Mouse (Mus musculus): Measurements from ENCODE around the gene Mtmr14. TPM values are rescaled to one million over a fixed set of nuclear protein-coding genes. Genes with fewer than 3 reads are reported as not detected.

Gene Mtmr14
- total RNA-seq, 4 experiments from 2014 or later = 14.5 to 22.9 (median 16.4) TPM

- DNase-seq (ENCODE audit: low spot score in 2 of 2) = no peak
These were observed 91.8 kb downstream of the Mtmr14 start for GRCm38 (mm10) chr6:113329396-113329795.

DNA sequence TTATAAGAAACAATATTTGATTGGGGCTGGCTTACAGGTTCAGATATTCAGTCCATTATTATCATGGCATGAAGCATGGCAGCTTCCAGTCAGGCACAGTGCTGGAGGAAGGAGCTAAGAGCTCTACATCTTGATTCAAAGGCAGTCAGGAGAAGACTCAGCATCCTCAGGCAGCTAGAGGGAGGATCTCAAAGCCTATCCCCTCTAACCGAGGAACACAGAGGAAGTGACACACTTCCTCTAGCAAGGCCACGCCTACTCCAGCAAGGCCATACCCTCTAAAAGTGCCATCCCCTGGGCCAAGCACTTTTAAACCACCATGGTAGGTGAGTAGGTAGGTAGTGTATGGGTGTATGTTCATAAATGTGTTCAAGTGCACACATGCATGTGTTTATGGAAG is 92.9 kb downstream of the Mtmr14 start:
- no peak for DNase-seq (ENCODE audit: low spot score in 2 of 2)

Other genes with a start within 250 kb of the Mtmr14 start
- 10 to 100 TPM; 25.3 to 30.8 (median 27.7) TPM for gene Thumpd3, start 191.6 kb upstream of the Mtmr14 start, total RNA-seq (2022)
- gene Setd5, start 160.5 kb upstream of the Mtmr14 start, total RNA-seq (2022) = 100 to 1,000 TPM; 107 to 112 (median 109) TPM
- gene Lhfpl4, start 42.5 kb upstream of the Mtmr14 start, total RNA-seq (2022) = 10 to 100 TPM; 80.5 to 86.0 (median 81.1) TPM
- 10 to 100 TPM; 66.7 to 78.5 (median 72.0) TPM for gene Cpne9, start 44.5 kb downstream of the Mtmr14 start, total RNA-seq (2022)
- gene Brpf1, start 69.3 kb downstream of the Mtmr14 start, total RNA-seq (2022) = 10 to 100 TPM; 30.0 to 32.9 (median 31.5) TPM
- gene Ogg1, start 89.1 kb downstream of the Mtmr14 start, total RNA-seq (2022) = 1 to 10 TPM; 7.5 to 9.3 (median 8.4) TPM
- gene Camk1, start 106.1 kb downstream of the Mtmr14 start, total RNA-seq (2022) = 100 to 1,000 TPM in 3 of 4 experiments, 10 to 100 TPM in 1; 82.6 to 107 (median 104) TPM
- gene Tada3, start 140.0 kb downstream of the Mtmr14 start, total RNA-seq (2022) = 10 to 100 TPM; 47.4 to 50.1 (median 47.8) TPM
- 100 to 1,000 TPM; 246 to 271 (median 263) TPM for gene Arpc4, start 140.3 kb downstream of the Mtmr14 start, total RNA-seq (2022)
- 10 to 100 TPM in 3 of 4 experiments, 1 to 10 TPM in 1; 8.6 to 13.9 (median 11.8) TPM for gene Ttll3, start 151.4 kb downstream of the Mtmr14 start, total RNA-seq (2022)
- 10 to 100 TPM; 16.0 to 22.1 (median 18.1) TPM for gene Rpusd3, start 181.5 kb downstream of the Mtmr14 start, total RNA-seq (2022)
- not detected for gene Cidec, start 197.9 kb downstream of the Mtmr14 start, total RNA-seq (2022)
- gene Jagn1, start 204.7 kb downstream of the Mtmr14 start, total RNA-seq (2022) = 10 to 100 TPM; 34.5 to 43.5 (median 39.4) TPM
- under 1 TPM; 0.24 to 0.74 (median 0.58) TPM for gene Il17re, start 220.6 kb downstream of the Mtmr14 start, total RNA-seq (2022)
- 1 to 10 TPM; 5.2 to 8.3 (median 5.6) TPM for gene Il17rc, start 233.6 kb downstream of the Mtmr14 start, total RNA-seq (2022)
- gene Creld1, start 245.5 kb downstream of the Mtmr14 start, total RNA-seq (2022) = 100 to 1,000 TPM in 3 of 4 experiments, 10 to 100 TPM in 1; 99.3 to 110 (median 105) TPM